Mouse (Mus musculus): Measurements from ENCODE around the gene Tsnaxip1. TPM values are rescaled to one million over a fixed set of nuclear protein-coding genes. Genes with fewer than 3 reads are reported as not detected.

Gene Tsnaxip1
- total RNA-seq (2022), result not detected

- DNase-seq, result peak; percentile 98
These were observed at the start of gene Tsnaxip1, which contains the start of gene Ranbp10 for GRCm38 (mm10) chr8:105826861-105827848. Tsnaxip1 (plus strand) TSS chr8:105827731. Ranbp10 (minus strand) TSS chr8:105827350.

- DNase-seq, result no peak
These were observed 49.7 kb upstream of the Tsnaxip1 start for GRCm38 (mm10) chr8:105777833-105778232.

- no peak for DNase-seq
These were observed 47.2 kb upstream of the Tsnaxip1 start for GRCm38 (mm10) chr8:105780298-105780697.

GRCm38 (mm10) chr8:105788241-105788640 lies 39.3 kb upstream of the Tsnaxip1 start:
- DNase-seq, result no peak

GRCm38 (mm10) chr8:105788927-105789326 lies 38.6 kb upstream of the Tsnaxip1 start:
- DNase-seq, result no peak

- no peak for DNase-seq
These were observed 37.9 kb upstream of the Tsnaxip1 start for GRCm38 (mm10) chr8:105789626-105790025.

- no peak for DNase-seq
These were observed 34.2 kb upstream of the Tsnaxip1 start for GRCm38 (mm10) chr8:105793331-105793730.

- DNase-seq, result no peak
These were observed 33.4 kb upstream of the Tsnaxip1 start for GRCm38 (mm10) chr8:105794009-105794598.

GRCm38 (mm10) chr8:105795785-105796184 lies 31.7 kb upstream of the Tsnaxip1 start:
- DNase-seq, result no peak

GRCm38 (mm10) chr8:105798408-105798807 lies 29.1 kb upstream of the Tsnaxip1 start:
- DNase-seq, result no peak

- DNase-seq, result peak; percentile 70
These were observed 28.3 kb upstream of the Tsnaxip1 start for GRCm38 (mm10) chr8:105799091-105799812.

- DNase-seq, result no peak
These were observed 26.2 kb upstream of the Tsnaxip1 start for GRCm38 (mm10) chr8:105801153-105801904.

GRCm38 (mm10) chr8:105804797-105805196 lies 22.7 kb upstream of the Tsnaxip1 start:
- DNase-seq, result no peak

- DNase-seq, result no peak
These were observed 22.2 kb upstream of the Tsnaxip1 start for GRCm38 (mm10) chr8:105805346-105805745.

GRCm38 (mm10) chr8:105805964-105806363 lies 21.6 kb upstream of the Tsnaxip1 start:
- DNase-seq, result no peak

- no peak for DNase-seq
These were observed 19.8 kb upstream of the Tsnaxip1 start for GRCm38 (mm10) chr8:105807766-105808165.

GRCm38 (mm10) chr8:105808480-105808879 lies 19.1 kb upstream of the Tsnaxip1 start:
- DNase-seq, result no peak

- no peak for DNase-seq
These were observed 17.2 kb upstream of the Tsnaxip1 start for GRCm38 (mm10) chr8:105810245-105810786.

GRCm38 (mm10) chr8:105811061-105811460 lies 16.5 kb upstream of the Tsnaxip1 start:
- DNase-seq, result no peak

GRCm38 (mm10) chr8:105811543-105811942 lies 16.0 kb upstream of the Tsnaxip1 start:
- DNase-seq, result no peak

GRCm38 (mm10) chr8:105812511-105812910 lies 15.0 kb upstream of the Tsnaxip1 start:
- no peak for DNase-seq

- no peak for DNase-seq
These were observed 14.3 kb upstream of the Tsnaxip1 start for GRCm38 (mm10) chr8:105813241-105813640.

Measured in adrenal gland, adult 8-10 months (tissue).